Mouse (Mus musculus): Measurements from ENCODE around the gene Tekt4.

Gene Tekt4

DNA sequence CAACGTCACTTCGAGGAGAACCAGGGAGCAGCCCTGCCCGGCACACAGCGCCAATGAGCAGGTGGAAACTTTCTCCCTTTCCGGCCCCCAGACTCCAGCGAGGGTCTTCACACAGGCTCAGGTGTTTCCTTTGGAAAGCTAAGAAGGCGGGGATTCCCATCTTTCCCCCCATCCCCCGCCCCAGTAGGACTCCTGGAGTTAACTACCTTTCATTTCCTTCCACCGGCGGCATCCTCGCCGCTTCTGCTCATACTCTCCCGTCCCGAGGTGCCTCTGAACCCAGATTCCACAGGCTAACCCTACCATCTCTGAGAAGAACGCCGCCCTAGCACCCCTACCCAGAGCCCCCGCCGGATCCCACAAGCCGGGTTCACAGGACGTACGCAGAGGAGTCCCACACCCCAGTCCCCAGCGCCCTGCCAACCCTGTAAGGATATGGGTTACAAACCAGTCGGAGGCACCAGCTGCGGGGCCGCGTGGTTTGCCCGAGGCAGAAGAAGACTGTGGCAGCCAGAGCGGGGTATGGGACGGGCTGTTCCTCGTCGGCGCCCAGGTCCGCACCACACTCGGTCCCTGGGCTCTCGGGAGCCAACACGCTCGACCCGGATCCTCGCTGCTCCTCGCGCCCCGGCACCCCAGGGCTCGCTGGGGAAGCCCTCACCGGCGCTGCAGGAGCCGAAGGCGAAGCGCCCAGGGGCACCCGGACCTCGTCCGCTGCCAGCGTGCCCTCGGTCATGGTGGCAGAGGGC, 21.8 kb upstream of the Tekt4 start:
- DNase-seq (ENCODE audit: low spot score in 2 of 2), result peak in 1 of 2 experiments; percentile 28

DNA sequence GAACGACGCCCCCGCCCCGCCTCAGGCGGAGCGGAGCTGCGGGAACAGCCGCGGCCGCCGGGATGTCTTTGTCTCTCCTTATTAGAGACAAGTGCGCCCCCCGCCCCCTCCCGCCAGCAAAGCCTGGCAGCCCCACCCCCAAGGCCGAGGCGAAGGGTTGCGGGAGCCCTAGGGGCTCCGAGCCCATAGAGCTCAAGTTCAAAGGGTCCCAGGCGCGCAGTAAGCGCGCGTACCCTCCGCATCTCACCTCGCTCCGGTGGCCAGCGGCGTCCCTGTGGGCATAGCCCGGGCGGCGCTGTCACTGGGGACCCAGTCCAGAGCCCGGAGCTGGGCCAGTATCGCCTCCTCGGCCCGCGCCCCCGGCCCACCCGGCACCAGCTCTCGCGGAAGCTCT, 21.2 kb upstream of the Tekt4 start:
- DNase-seq (ENCODE audit: low spot score in 2 of 2), result no peak

DNA sequence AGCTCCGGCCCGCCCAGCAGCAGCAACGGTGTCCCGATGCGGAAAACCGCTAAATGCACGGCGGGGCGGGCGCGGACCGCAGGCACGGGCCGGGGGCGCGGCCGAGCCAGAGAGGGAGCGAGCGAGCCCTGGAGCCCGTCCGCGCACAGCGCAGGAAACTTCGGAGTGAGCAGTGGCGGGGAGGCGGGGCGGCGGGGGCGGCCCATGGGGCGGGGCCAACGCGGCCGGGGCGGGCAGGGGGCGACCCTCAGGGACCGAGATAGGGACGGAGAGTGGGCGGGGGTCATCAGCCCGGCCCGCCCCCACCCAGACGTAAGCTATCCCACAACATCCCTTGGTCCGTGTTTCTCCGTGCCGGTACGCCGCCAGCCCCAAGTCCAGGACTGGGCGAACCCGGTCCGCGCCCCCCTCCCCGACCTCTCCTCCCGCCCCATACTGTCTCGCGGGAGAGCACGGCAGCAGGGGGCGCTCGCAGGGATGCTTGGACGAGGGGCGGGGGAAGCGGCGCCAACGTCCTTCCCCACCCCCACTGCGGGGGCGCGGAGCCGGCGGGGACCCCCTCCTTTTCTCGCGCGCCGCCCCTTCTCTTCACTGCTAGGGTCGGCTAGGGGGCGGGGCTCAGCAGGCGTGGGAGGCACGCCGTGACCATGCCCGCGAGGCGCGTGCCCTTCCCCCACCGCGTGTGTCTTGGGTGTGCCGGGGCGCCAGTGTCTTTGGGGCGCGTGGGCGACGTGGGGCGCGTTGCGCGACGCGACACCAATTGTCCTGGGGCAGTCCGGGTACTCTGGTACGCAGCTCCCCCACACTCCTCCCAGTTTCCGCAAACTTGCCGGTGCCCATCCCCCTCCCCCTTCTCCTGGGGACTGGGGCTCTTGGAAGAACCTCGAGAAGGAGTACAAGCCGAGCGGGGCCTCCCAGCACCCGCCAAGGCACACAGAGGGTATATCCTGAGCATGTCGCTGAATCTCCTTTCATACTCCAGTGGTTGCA, 20.5 kb upstream of the Tekt4 start, which contains the start of gene Cacna1h:
TSS of gene Cacna1h (minus strand) at position 167 of the 990 bp plus-strand sequence.
- peak; percentile 54 to 73 for DNase-seq (ENCODE audit: low spot score in 2 of 2)

DNA sequence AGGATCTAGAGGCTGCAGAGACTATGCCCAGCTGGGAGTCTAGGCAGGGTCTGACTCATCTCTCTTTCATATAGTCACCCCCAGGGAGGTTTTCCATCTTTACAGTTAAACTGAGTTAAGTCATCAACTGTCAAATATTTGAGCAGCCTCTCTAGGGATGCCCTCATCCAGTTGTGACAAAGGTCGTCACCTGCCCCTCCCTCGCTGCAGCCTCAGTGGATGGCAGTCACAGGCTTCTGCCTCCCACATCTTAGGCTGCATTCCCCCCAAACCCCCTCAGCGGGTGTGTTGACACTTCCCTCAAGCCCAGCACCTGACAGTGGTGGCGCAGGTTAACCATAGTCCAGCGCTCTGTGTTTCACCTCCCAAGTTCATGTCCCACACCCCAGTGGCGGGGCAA, 13.0 kb upstream of the Tekt4 start:
- DNase-seq (ENCODE audit: low spot score in 2 of 2), result no peak

DNA sequence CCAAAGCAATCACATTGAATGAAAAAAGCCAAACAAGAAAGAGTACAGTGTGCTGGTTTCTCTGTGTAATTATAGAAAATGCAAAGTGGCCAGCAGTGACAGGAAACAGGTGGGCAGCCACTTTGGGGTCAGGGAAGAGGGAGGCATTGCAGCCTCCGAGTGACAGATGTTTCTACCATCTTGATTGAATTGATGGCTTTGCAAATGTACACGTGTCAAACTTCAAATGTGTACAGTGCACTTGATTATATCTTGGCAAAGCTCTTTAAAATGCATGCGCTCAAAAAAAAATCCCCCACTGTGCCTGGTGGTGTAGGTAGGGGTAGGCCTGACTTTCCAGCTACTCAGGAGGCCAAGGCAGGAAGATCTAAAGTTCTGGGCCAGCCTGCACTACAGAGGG, 11.5 kb upstream of the Tekt4 start:
- no peak for DNase-seq (ENCODE audit: low spot score in 2 of 2)

DNA sequence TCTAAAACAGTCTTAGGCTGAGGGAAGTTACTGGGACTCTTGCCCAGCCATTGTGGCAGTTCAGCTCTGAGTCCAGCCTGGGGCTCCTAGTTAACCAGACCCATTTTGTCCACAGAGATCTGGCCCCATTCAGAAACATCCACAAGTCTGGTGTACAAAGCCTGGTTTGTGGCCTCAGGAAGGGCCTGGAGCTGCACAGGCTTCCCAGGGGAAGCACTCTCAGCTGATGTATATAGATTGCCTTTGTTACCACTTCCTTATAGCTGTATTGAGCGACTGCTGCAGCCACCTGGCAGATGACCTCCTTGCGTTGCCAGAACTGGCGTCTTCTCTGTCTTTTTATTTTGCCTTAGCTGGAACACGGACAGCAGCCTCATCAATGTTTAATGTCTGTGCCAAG, 9.3 kb upstream of the Tekt4 start:
- DNase-seq (ENCODE audit: low spot score in 2 of 2), result no peak

DNA sequence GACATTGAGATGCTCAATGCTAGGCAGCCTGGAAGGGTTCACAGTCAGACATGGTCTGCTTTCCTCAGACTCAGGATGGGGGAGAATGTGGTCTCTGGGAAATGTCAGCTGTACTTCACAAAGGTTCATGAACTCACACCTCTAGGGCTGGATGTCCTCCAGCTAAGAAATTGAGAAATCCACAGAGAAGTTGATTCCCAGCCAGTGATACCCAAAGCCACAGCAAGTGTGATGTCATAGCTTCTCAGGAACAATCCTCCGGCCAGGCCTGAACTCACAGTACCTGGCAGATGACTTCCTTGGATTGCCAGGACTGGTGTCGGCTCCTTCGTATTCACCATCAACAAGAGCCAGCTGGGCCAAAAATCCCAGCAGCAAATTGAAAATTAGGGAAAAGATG, 8.6 kb upstream of the Tekt4 start:
- no peak for DNase-seq (ENCODE audit: low spot score in 2 of 2)

DNA sequence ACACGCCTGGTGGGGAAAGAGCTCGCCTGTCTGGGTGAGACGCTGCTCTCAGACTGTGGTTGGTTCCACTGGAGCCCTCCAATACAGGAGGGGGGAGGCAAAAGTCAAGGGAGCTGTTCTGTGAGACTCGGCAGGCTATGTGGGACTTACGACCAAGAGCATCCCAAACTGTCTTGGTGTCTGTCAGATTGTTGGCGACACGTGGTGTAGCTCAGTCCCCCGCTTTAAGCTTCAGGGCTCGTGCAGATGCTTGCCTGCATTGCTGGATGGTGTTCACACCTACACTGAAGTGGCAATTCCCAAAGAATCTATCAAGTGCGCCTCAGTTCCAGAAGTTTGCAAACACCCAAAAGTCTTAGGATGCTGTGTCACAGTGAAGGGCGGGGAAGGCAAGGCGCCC, 6.5 kb upstream of the Tekt4 start:
- no peak for DNase-seq (ENCODE audit: low spot score in 2 of 2)

DNA sequence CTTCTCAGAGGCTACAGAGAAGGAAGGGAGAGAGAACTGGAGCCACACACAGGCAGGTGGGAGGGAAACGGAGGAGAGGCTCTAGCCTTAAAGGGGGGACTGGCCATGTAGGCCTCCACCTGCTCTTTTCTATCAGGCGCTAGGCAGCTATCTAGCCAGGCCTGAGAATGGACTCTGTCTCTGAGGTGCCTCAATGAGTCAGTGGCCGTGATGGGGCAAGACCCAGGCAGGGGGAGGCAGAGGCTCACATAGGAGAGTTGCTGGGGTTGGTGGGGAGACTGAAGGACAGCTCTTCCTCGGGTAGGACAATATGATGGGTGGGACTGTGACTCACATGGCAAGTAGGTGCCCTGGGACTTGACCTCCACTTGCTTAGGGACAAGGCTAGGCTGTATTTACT, 4.1 kb upstream of the Tekt4 start:
- no peak for DNase-seq (ENCODE audit: low spot score in 2 of 2)

DNA sequence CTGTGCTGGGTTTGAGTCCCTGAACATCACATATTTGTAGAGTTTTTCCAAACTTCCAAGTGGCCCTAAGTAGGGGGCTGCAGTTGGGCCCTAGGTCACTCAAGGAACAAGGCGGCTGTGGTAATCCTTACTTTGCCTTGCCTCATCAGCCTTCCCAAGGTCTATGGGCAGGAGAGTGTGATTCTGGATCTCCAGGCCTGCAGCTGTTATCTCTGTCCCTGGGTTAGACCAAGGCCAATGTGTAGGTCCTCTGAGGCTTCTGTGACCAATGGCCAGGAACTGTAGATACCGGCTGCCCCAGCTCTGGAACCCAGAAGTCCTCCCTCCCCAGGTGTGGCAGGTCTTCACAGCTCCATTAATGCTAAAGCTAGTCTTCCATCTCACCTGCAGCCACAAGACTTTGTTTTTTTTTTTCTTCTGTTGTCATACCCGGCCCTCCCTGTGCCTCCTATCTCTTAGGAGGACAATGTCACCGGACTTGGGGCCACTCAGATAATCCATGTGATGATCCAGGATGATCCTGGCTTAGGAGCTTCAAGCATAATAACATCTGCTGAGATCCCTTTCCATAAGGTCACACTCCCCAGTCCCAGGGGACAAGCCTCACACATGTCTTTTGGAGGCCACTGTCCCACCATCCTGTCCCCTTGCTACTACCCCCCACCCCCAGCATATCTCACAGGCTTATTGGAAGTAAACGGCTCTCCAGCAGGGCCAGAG, 2.0 kb upstream of the Tekt4 start:
- DNase-seq (ENCODE audit: low spot score in 2 of 2), result no peak

DNA sequence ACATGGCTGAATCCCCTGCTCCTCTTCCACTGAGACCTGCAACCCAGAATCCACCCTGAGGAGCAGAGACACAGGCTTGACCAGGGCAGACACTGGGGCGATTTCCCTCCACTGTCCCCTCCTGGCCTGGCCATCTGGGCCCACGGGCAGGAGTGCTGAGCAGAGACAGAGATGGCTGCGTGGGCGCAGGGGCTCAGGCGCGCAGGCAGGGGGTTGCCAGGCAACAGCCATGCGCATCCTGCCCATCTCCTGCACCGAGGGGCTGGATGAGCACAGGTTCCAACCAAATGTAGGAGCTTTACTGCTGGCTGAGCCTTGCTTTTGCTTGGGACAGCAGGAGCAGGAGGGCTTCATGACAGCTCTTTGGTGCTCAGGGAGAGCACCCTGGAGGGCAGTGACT, 2.1 kb downstream of the Tekt4 start:
- DNase-seq (ENCODE audit: low spot score in 2 of 2), result no peak

DNA sequence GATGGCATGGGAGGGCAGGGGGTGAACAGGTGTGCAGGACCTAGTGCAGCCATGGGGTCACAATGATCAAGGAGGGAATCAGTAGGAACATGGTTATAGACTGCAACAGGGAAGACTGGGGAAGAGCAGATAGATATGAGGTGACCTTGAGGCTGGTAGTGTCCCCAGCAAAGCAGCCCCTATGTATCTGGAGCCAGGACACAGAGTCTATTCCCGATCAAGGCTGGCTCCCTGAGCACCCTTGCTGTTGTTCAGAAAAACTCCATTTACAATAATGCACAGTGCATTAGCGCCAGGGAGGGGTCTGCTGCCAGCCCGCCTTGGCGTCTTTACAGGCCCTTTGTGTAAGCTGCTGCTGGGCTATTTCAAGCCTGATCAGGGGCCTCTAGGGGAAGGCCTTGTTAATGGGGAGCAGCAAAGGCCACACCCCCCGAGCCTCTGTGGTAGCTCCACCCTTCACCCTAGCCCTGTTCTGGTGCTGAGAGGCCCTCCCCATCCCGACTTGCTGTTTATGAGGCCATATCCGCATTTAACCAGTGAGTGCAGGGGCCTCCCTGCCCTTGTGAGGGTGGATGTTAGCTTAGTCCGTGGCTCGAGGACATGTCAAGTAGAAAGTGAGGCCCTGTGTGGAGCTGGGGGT, 7.9 kb downstream of the Tekt4 start:
- DNase-seq (ENCODE audit: low spot score in 2 of 2), result no peak

DNA sequence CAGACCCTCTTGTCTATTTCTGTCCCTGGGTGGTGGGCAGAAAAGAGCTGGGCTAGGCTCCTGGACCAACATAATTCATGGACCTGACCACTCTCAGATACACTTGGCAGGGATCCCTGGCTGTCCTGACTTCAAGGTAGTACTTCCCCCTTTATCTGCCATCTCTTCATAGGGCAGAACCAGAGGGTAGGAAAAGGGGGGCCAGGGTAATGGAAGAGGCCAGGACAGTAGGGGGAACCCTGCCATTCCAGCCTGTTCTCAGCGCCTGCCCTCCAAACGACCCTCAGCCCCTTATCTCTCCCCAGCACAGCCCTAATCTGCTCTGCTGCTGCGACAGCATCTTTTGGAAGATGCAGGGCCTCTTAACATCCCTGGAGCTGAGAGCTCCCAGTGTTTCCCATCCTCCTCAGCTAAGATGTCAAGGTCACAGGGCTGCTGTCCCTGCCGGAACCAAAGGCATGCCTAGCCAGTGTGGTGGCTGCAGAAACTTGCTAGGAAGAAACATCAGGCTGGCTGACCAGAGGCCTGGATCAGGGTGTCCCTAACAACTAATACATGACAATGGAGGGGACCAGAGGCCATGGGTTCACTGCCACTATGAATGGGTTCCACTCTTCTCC, 9.0 kb downstream of the Tekt4 start:
- DNase-seq (ENCODE audit: low spot score in 2 of 2), result no peak

DNA sequence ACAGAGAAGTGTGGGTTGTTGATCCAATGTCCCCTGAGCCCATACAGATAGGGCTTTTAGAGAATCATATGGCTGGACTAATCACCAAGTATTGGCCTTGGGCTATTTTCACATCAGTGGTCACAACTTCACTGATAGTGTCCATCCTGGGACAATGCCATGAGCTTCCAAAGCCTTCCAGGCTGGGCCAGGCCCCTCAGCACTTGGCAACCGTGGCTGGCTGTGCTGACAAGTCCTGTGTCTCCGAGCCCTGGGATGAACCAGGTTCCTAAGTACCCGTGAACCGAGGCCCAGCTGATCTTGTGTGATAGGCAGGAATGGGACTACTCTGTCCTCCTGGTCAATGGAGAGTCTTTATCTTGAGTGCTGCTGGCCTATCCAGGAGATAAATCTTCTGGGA, 9.7 kb downstream of the Tekt4 start:
- no peak for DNase-seq (ENCODE audit: low spot score in 2 of 2)

DNA sequence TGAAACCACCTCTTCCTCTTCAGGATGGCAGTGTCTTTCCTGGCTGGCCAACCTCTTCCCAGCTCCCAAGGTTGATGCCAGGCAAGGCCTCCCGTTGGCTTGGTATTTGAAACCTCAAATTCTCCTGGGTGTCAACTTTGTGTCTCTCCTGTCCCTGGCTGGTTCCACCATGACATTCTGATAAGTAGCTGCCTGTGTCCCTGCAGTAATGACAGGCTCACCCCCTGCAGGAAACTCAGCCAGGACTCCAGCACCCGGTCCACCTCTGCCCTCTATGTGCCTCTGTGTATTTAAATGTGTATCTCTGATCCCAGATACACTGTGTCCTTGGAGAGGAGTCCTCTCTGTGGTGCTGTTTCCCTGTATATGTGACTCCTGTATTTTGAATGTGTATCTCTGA, 11.8 kb downstream of the Tekt4 start:
- no peak for DNase-seq (ENCODE audit: low spot score in 2 of 2)

DNA sequence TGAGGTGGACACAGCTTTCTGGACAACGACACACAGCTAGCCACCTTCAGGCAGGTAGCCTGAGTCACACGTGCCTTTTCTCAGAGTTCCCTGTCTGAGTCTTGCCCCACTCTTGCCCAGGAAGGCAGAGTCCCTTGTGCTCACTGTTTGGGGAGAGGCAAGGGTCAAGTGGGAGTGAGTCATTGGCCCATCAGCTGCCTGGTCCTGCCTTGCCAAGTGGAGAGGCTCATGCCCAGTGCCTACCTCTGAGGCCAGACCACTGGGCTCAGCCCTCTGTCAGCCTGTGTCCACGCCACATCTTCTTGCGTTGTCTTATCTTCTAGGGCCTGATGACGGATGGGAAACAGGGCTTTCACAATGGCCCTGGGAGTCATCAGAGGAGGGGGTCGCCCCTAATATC, 13.4 kb downstream of the Tekt4 start:
- DNase-seq (ENCODE audit: low spot score in 2 of 2), result no peak

DNA sequence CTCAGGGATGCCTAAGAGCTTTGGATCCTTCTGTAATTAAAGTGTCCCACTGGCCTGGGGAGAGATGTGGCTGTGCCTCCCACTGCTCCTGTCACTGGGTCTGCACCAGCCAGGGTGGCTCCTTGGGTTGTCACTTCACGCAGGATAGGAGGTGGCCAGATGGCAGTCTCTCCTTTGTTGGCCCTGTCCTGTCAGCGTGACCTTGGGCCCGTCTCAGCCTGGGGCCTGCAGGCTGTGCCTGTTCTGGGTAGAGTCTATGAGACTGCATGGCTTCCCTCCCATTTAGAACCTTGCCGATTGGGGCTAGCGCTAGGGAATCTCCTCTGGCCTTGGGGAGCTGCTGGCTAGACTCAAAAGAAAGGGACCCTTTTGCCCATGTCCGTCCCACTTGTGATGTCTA, 13.9 kb downstream of the Tekt4 start:
- DNase-seq (ENCODE audit: low spot score in 2 of 2), result no peak

DNA sequence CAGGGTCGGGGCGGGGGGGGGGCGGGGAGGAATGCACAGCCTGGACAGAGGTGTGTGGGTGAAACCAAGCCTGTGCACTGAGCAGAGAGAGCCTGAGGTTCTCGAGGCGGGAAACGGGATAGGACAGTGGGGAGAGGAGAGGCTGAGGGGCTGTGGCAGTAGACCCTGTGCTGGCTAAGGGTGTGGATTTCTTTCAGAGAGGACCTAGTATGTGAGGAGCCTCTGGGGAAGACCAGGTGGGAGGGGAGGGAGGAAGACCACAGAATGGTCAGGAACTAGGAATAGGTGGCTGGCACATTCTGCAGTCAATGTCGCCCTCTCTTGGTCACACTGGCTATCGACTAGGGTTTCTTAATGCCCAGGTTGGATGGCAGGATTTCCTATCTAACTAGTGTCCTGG, 15.4 kb downstream of the Tekt4 start:
- peak; percentile 66 to 79 for DNase-seq (ENCODE audit: low spot score in 2 of 2)

DNA sequence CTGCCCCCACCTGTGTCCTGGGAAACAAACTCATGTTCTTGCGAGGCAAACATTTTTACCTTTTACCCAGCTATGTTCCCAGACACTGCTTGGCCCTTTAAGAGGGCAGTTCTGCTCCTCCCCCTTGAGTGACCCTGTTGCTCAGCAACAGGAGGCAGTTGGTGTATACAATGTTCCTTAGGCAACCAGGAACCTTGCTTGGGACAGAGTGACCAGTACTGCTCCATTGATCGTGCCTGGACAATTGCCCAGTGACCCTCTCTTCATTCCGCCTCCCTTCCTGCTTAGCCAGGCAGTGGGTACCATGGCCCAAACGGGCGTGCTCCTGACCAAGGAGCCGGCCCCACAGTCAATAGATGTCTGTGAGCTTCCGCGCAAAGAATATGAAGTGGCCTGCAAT, 17.0 kb downstream of the Tekt4 start:
- peak in 1 of 2 experiments; percentile 16 for DNase-seq (ENCODE audit: low spot score in 2 of 2)

DNA sequence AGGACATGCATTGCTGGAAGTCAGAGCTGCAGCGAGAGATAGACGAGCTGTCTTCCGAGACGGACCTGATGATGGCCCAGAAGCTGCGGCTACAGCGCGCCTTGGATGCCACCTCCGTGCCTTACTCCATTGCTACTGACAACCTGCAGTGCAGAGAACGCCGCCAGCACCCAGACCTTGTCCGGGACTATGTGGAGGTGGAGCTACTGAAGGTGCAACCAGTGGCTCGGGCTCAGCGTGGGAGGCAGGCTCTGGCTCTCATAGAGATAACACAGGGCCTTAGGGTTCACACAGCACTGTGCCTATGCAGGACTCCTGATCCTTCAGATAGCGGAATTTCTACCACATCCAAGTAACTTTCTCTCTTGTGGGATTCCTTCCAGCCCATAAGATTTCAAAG, 17.6 kb downstream of the Tekt4 start:
- no peak for DNase-seq (ENCODE audit: low spot score in 2 of 2)

All from cerebellum, postnatal 4 days (tissue).